Mouse (Mus musculus) heart, embryonic 12.5 days (tissue): ENCODE data around the gene Fam167b. TPM values are rescaled to one million over a fixed set of nuclear protein-coding genes. Genes with fewer than 3 reads are reported as not detected.

ENCODE experiments used
- ATAC-seq: fragments of 200-750 bp; cut with Nextera tagmentation; 2 replicates; pipeline ENCODE4 v1.8.0; 2017; ENCODE audit warnings: moderate TSS enrichment, moderate library complexity; ENCODE audit not compliant: insufficient number of reproducible peaks, low FRiP score
- H3K27ac ChIP-seq: fragments of 300-500 bp; sonication (generic); 2 replicates; pipeline ENCODE4 v1.5.1; 2016; ENCODE audit warnings: mild to moderate bottlenecking, moderate library complexity; ENCODE audit not compliant: poor library complexity, severe bottlenecking
- H3K27me3 ChIP-seq: fragments of 300-500 bp; sonication (generic); replicated peaks from 2 replicates; pipeline ENCODE4 v1.6.1; 2016; ENCODE audit warnings: mild to moderate bottlenecking, moderate library complexity
- H3K36me3 ChIP-seq: fragments of 300-500 bp; sonication (generic); 2 replicates; pipeline ENCODE4 v1.6.1; 2016; ENCODE audit warnings: mild to moderate bottlenecking, moderate library complexity
- H3K4me1 ChIP-seq: fragments of 300-500 bp; sonication (generic); replicated peaks from 2 replicates; pipeline ENCODE4 v1.6.1; 2016; ENCODE audit warnings: mild to moderate bottlenecking
- H3K4me2 ChIP-seq: fragments of 300-500 bp; sonication (generic); 2 replicates; pipeline ENCODE4 v1.6.1; 2016; ENCODE audit warnings: mild to moderate bottlenecking, moderate library complexity
- H3K4me3 ChIP-seq: fragments of 300-500 bp; sonication (generic); 2 replicates; pipeline ENCODE4 v1.5.1; 2016; ENCODE audit warnings: mild to moderate bottlenecking
- H3K9ac ChIP-seq: fragments of 300-500 bp; sonication (generic); 2 replicates; pipeline ENCODE4 v1.6.1; 2016; ENCODE audit warnings: mild to moderate bottlenecking, moderate library complexity
- H3K9me3 ChIP-seq: fragments of 300-500 bp; sonication (generic); replicated peaks from 2 replicates; pipeline ENCODE4 v1.6.1; 2016; ENCODE audit warnings: mild to moderate bottlenecking, moderate library complexity
- WGBS: fragments of 180-500 bp; shearing (Covaris S2); methylation state at CpG from one replicate; pipeline ENCODE4 v1.1.7; 2016; 5-methylcytosine and 5-hydroxymethylcytosine counted together
- polyA plus RNA-seq: library from polyadenylated mRNA; unstranded; fragments of >200 nt; fragmentation: Nextera tagmentation; extraction: Ambion mirVana; gene quantifications from 2 replicates; pipeline ENCODE4 v1.2.1, GENCODE M21; 2016

Gene Fam167b
- polyA plus RNA-seq, 1 experiment from 2014 or later = 4.3 TPM

DNA sequence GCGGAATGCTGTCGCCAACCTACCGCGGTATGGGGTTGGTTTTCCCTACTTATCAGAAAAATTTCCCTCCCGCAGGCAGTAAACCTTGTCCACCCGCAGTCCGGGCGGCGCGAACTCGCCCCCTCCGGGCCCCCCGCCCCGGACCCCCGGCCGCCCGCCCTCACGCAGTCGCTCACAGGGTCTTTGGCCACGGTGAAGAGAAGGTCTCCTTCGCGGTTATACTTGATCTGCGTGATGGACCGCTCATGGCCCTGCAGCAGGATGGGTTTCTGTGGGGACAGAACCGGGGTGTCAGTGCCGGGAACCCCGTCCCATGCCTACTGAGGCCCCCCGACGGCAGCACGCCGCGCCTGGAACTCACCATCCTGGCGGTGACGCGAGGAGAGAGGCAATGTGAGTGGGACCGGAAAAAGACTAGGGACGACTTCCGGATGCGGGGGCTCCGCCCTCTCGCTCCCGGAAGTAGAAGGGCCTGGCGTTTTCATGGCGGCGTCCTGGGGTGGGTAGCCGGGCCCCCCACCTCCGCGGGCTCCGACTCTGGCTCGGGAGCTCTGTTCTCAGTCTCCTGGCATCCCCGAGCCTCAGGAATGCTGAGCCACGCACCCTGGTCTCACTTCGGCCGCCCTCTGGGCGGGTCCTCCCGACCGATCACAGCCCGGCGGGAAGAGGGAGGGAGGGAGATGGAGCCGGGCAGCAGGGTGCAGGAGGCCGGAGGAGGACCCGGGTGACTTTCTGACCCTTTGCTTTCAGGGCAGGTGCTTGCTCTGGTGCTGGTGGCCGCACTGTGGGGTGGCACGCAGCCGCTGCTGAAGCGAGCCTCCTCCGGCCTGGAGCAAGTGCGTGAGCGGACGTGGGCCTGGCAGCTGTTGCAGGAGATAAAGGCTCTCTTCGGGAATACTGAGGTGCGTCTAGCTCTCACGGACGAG lies 22.1 kb upstream of the Fam167b start, which contains the start of the genes Eif3i and Tmem234:
Eif3i (minus strand) TSS at position 416 of the 926 bp plus-strand sequence.
Tmem234 (plus strand) TSS at position 436 of the 926 bp plus-strand sequence.
- H3K9ac ChIP-seq = peak within 1 kb of the TSS; percentile 92
- peak; percentile 87 for ATAC-seq
- H3K9me3 ChIP-seq = no peaks in the 10 kb centered on the region
- peak within 1 kb of the TSS; percentile 85 for H3K4me2 ChIP-seq
- under 1% methylated on average over 71 of the region's 74 CpGs for WGBS
- H3K4me3 ChIP-seq = peak within 1 kb of the TSS; percentile 87
- H3K4me1 ChIP-seq = peaks cover 30% of the 10 kb centered on the region
- peak within 1 kb of the TSS; percentile 67; the same call in 1 of the 2 replicates for H3K27ac ChIP-seq
- peaks cover 59% of the 10 kb centered on the region for H3K36me3 ChIP-seq
- H3K27me3 ChIP-seq = no peaks in the 10 kb centered on the region

DNA sequence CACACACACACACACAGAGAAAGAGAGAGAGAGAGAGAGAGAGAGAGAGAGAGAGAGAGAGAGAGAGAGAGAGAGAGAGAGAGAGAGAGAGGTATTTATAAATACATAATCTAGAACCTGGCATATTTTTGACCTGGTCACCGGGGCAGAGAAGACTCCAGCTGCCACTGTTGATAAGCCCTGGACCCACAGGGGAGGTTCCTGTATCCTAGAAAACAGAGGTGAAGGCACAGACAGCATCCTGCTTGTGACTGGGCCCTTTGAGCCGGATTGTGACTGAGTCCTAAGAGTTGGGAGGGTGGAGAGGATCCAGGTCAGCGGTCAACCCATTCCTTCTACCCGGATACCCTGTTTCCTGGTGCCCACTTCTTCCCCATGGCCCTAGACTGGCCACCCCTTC lies 10.5 kb upstream of the Fam167b start:
- no peaks in the 10 kb centered on the region for H3K27me3 ChIP-seq
- H3K9ac ChIP-seq = no peak overlapping the region
- 59% methylated on average over 4 of the region's 4 CpGs for WGBS
- H3K4me3 ChIP-seq = no peak overlapping the region
- H3K9me3 ChIP-seq = no peaks in the 10 kb centered on the region
- H3K4me2 ChIP-seq = no peak overlapping the region
- H3K36me3 ChIP-seq = peaks cover 39% of the 10 kb centered on the region
- no peak overlapping the region for H3K27ac ChIP-seq
- no peak for ATAC-seq
- H3K4me1 ChIP-seq = peaks cover 5% of the 10 kb centered on the region

DNA sequence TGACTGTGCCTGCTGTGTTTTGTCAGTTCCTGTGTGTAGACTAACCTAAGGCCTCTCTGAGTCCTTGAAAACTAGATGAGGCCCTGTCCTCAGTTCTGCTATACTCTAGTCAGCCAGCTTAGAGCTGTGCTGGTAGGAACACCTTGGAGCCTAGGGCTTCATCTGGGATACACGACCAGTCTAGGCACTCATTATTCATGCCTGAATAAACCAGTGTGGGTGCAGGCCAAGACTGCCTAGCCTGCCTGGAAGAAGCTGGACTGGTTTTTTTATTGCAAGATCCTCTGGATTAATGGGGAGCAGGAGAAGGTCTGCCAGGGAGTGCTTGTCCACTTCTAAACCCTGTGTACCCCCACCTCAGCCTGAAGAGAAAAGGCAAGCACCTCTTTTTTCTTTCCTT lies 8.6 kb upstream of the Fam167b start:
- ATAC-seq = no peak
- Histone ChIP-seq H3K4me3 (no peak overlapping the region), H3K9ac (no peak overlapping the region), H3K4me2 (no peak overlapping the region), H3K36me3 (peaks cover 19% of the 10 kb centered on the region), H3K27ac (no peak overlapping the region), H3K9me3 (no peaks in the 10 kb centered on the region), H3K27me3 (no peaks in the 10 kb centered on the region), H3K4me1 (peaks cover 5% of the 10 kb centered on the region)
- WGBS = 55% methylated on average over 1 of the region's 1 CpGs

DNA sequence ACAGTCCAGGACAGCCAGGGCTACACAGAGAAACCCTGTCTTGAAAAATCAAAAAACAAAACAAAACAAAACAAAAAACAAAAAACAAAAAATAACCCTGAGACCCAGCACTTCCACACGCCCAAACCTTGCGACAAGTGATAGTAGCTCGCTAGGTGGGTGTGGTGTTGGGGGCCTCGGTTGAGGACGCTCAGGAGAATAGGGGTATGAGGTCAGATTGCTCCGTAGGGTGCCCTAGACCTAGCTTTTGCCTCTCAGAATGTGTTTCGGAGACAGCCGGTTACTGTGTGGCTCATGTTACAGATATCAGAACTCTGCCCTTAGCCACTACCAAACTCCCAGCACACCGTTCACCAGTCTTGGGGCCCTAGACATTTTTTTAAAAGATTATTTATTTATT lies 7.4 kb upstream of the Fam167b start:
- Histone ChIP-seq H3K4me2 (peak overlapping the region; percentile 68), H3K27me3 (no peaks in the 10 kb centered on the region), H3K4me1 (peaks cover 5% of the 10 kb centered on the region), H3K4me3 (peak overlapping the region; percentile 51; the same call in 1 of the 2 replicates), H3K36me3 (peaks cover 8% of the 10 kb centered on the region), H3K9me3 (no peaks in the 10 kb centered on the region), H3K27ac (no peak overlapping the region), H3K9ac (peak overlapping the region; percentile 63; the same call in 1 of the 2 replicates)
- 76% methylated on average over 9 of the region's 9 CpGs for WGBS
- ATAC-seq = 0 out of 2 replicates have a peak, but pooled peaks have one; percentile 16

DNA sequence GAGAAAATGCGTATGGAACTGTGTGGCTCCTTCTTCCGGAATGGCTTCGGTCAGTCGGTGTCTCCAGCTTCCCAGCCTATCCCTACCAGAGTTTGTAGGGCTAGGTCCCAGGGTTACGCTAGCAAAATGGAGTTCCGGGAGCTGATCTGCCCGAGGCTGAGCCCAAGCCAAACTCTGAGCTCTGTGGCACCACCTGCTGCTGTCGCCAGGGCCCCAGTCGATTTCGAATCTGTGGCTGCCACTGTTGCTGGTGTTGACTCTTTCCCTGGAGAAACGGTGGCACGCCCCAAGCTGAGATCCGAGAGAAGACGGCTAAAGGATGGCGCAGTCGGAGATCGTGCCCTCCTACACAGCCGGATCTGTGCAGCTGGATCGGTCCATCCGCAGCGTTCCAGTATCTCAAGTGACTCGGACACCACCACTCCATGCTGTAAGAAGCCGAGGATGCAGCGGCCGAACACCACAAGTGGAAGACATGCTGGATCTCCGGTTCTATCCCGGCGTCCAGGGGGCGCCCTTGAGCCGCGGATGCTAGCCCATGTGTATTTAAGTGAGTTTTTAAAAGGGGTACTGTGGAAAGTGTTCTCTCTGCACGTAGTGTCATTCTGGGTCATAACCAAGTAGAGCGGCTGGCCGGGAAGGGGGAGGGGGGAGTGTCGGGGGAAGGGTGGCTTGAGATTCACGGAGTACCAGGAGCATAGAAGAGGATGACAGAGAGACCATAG lies 6.7 kb upstream of the Fam167b start:
- peak overlapping the region; percentile 26; the same call in 1 of the 2 replicates for H3K27ac ChIP-seq
- H3K36me3 ChIP-seq = peaks cover under 1% of the 10 kb centered on the region; the same call in 1 of the 2 replicates
- H3K4me2 ChIP-seq = peak overlapping the region; percentile 68
- WGBS = 1% methylated on average over 36 of the region's 36 CpGs
- H3K4me3 ChIP-seq = peak overlapping the region; percentile 51
- H3K9ac ChIP-seq = peak overlapping the region; percentile 63
- H3K4me1 ChIP-seq = peaks cover 8% of the 10 kb centered on the region
- peak; percentile 82 for ATAC-seq
- no peaks in the 10 kb centered on the region for H3K9me3 ChIP-seq
- no peaks in the 10 kb centered on the region for H3K27me3 ChIP-seq

DNA sequence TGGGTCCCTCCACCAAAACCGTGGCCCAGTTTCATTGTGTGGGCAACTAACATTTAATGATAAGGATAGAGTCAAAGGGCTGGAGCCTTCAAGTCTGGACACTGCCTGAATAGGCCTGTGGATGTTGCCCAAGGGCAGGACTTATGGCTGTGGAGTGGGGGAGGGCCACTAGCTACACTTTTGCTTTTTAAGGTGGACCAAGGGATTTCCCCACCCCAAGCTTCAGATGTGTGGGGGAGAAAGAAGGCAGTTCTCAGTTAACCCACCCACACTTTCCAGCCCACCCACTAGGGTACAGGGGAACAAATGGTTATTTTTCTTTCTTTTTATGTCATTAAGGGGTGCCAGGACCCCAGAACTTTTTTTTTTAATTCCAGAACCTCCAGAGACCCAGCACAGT lies 6.0 kb upstream of the Fam167b start:
- Histone ChIP-seq H3K27ac (no peak overlapping the region), H3K27me3 (no peaks in the 10 kb centered on the region), H3K9ac (peak overlapping the region; percentile 63; the same call in 1 of the 2 replicates), H3K4me1 (peaks cover 10% of the 10 kb centered on the region), H3K36me3 (no peaks in the 10 kb centered on the region), H3K9me3 (no peaks in the 10 kb centered on the region), H3K4me2 (peak overlapping the region; percentile 68), H3K4me3 (peak overlapping the region; percentile 51; the same call in 1 of the 2 replicates)
- 61% methylated on average over 1 of the region's 1 CpGs for WGBS
- no peak for ATAC-seq

DNA sequence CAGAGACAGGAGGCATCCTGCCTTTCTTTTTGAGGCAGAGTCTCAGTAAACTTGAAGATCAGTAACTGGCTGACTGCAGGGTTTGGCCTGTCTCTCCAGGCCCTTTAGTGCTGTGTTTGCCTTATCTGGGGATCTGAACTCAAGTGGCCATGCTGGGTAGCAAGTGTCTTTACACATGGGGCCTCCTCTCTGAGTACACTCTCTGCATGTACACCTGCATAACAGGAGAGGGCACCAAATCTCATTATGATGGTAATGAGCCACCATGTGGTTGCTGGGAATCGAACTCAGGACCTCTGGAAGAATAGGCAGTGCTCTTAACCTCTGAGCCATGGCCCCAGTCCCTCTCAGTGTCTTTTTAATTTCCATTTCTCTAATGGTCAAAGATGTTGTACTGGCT lies 3.9 kb upstream of the Fam167b start:
- ATAC-seq = no peak
- no peak overlapping the region for H3K4me3 ChIP-seq
- H3K9me3 ChIP-seq = no peaks in the 10 kb centered on the region
- 76% methylated on average over 1 of the region's 1 CpGs for WGBS
- H3K9ac ChIP-seq = no peak overlapping the region
- H3K4me1 ChIP-seq = peaks cover 10% of the 10 kb centered on the region
- no peaks in the 10 kb centered on the region for H3K36me3 ChIP-seq
- no peaks in the 10 kb centered on the region for H3K27me3 ChIP-seq
- H3K27ac ChIP-seq = no peak overlapping the region
- no peak overlapping the region for H3K4me2 ChIP-seq

DNA sequence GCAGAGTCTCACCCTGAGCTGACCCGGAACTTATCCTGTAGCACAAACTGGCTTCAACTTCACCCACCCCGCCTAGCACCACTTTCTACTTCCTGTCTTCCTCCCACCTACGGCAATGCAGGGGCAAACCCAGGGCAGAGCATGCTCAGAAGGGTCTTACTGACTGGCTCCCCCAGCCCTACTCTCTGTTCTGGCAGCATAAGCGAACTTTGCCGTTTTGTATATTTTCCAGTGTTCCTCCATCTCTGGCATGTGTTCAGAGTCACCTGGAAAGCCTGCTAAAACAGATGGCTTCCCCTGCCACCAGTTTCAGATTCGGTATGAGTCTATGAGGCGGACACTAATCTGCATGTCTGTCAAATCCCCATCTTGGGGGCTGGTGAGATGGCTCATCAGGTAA lies 2.0 kb upstream of the Fam167b start:
- no peak for ATAC-seq
- peak overlapping the region; percentile 37; the same call in 1 of the 2 replicates for H3K27ac ChIP-seq

DNA sequence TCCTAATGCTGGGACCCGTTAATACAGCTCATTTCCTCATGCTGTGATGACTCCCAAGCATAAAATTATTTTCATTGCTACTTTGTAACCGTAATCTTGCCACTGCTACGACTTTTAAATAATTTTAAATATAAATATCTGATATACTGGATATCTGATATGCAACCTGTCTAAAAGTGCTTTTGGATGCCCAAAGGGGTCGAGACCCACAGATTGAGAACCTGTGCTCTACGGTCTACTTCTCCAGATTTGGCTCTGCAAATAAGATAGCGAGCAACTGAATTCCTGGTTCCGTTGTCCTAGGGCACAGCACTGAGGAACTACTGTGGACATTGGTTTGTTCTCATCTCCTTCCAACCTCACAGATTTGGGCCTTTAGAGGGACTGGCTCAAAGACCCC lies 661 bp downstream of the Fam167b start:
- Histone ChIP-seq H3K9me3 (no peaks in the 10 kb centered on the region), H3K4me3 (no peak overlapping the region), H3K4me2 (peak overlapping the region; percentile 7; the same call in 1 of the 2 replicates), H3K9ac (no peak overlapping the region), H3K27me3 (no peaks in the 10 kb centered on the region; the same call in 1 of the 2 replicates), H3K27ac (no peak overlapping the region), H3K36me3 (no peaks in the 10 kb centered on the region), H3K4me1 (peaks cover 16% of the 10 kb centered on the region)
- 73% methylated on average over 7 of the region's 7 CpGs for WGBS
- no peak for ATAC-seq

More for the DNA sequence above, 2.0 kb upstream of the Fam167b start:
- Histone ChIP-seq H3K36me3 (no peaks in the 10 kb centered on the region), H3K9ac (no peak overlapping the region), H3K4me2 (no peak overlapping the region), H3K9me3 (no peaks in the 10 kb centered on the region), H3K27me3 (no peaks in the 10 kb centered on the region), H3K4me3 (no peak overlapping the region), H3K4me1 (peaks cover 12% of the 10 kb centered on the region)
- WGBS = 59% methylated on average over 7 of the region's 7 CpGs

DNA sequence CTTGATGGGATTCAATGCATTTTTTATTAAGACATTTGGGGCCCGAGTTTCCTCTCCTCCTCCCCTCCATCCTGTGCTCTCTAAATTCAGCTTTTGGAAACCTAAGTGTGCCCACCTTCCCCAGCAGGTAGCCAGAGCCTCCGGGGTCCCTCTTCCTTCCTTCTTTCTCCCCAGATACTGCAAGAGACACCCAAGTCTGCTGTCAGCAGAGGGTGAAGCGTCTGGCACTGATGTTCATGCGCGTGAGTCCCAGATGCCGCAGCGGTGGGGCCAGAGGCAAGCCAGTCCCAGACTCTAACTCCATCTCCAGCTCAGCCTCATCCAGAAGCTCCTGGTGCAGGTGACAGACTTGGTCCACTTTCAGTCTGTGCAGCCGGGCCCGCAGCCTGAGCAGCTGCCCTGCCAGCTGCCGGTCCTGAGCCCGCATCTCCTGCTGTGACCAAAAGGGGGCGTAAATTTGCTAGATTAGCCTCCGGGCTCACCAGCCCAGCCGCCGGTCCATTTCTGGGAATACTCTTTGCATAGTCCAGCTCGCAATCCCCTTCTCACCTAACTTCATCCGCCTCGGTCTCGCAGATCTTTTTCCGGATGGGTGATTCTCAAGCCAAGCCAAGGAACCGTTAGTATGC lies 1.4 kb downstream of the Fam167b start:
- H3K27me3 ChIP-seq = no peaks in the 10 kb centered on the region; the same call in 1 of the 2 replicates
- no peak overlapping the region for H3K9ac ChIP-seq
- H3K36me3 ChIP-seq = no peaks in the 10 kb centered on the region
- 32% methylated on average over 21 of the region's 21 CpGs for WGBS
- H3K27ac ChIP-seq = no peak overlapping the region
- H3K9me3 ChIP-seq = no peaks in the 10 kb centered on the region
- no peak for ATAC-seq
- peaks cover 16% of the 10 kb centered on the region for H3K4me1 ChIP-seq
- H3K4me3 ChIP-seq = peak overlapping the region; percentile 9; the same call in 1 of the 2 replicates
- H3K4me2 ChIP-seq = peak overlapping the region; percentile 30
